Mouse (Mus musculus): ENCODE data around the gene Cacnb2.

Cacnb2 gene

GRCm38 (mm10) chr2:14992531-14992930, 389.6 kb downstream of the Cacnb2 start:
- DNase-seq, result peak; percentile 43 to 69

GRCm38 (mm10) chr2:14996036-14996435, 393.1 kb downstream of the Cacnb2 start:
- no peak for DNase-seq

GRCm38 (mm10) chr2:14997836-14998235, 394.9 kb downstream of the Cacnb2 start:
- no peak for DNase-seq

GRCm38 (mm10) chr2:15007531-15007930, 404.6 kb downstream of the Cacnb2 start:
- no peak for DNase-seq

- no peak for DNase-seq
Measured at GRCm38 (mm10) chr2:15008072-15008471, 405.2 kb downstream of the Cacnb2 start.

- DNase-seq, result no peak
Measured at GRCm38 (mm10) chr2:15026817-15027216, 423.9 kb downstream of the Cacnb2 start.

- DNase-seq, result no peak
Measured at GRCm38 (mm10) chr2:15027816-15028215, 424.9 kb downstream of the Cacnb2 start.

All from thymus, postnatal 36 days (tissue).